Mouse (Mus musculus): ENCODE results near the gene Mthfd1.
A peak's percentile ranks its signal among the peaks of the same experiment; 100 is the strongest.

Mthfd1 gene

DNA sequence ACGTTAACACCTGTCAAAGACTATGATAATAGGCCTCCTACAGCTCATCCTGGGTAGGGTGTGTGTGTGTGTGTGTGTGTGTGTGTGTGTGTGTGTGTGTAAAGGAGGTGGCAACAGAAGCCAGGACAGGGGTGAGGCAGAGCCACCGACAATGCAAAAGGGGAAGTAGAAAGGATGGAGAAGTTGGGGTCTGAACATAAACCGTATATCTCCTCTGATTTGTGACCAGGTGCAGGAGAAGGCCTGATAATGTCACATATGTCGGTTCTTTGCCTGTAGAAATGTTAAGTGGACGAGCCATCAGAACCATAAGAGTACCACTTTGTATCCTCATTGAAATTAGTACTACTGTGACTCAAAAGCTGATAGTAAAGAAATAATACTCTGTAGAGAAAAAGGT is 78.6 kb downstream of the Mthfd1 start:
- Histone ChIP-seq H3K4me1 (replicated peaks; ENCODE audit: low read depth, low read length) (peaks cover 17% of the 10 kb centered on the region), H3K4me3 (replicated peaks; ENCODE audit: low read length) (no peak overlapping the region), H3K36me3 (ENCODE audit: insufficient read depth, low read length) (peaks cover 3% of the 10 kb centered on the region; the same call in 1 of the 2 replicates), H3K27me3 (ENCODE audit: insufficient read depth, low read length) (no peaks in the 10 kb centered on the region), H3K9me3 (ENCODE audit: low read length) (no peaks in the 10 kb centered on the region)
- TF ChIP-seq CTCF (conservative IDR thresholded peaks at IDR 0.05; ENCODE audit: low read length) = no peak
- TF ChIP-seq NANOG (IDR thresholded peaks at IDR 0.05; ENCODE audit: borderline replicate concordance, low read length) = no peak
- no peak for TF ChIP-seq POU5F1 (IDR thresholded peaks at IDR 0.05; ENCODE audit: borderline replicate concordance, low read length)

DNA sequence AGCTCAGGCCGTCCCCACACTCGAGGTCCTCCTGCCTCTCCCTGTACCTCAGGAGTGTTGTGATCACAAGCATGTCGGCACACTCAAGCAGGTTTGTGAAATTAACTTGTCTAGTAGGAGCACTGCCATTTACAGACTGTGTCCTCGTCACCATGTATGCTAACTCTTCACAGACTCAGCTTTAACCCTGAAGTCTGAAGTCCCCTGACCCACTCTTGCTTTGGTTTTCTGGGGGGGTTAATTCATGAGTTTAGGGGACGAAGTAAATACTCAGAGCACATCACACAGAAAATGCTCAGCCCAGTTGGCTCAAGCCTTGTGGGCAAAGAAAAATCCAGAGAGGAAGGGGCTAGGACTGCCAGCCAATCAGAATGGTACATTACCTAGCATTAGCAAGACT is 80.5 kb downstream of the Mthfd1 start:
- Histone ChIP-seq H3K4me1 (replicated peaks; ENCODE audit: low read depth, low read length) (peaks cover 25% of the 10 kb centered on the region), H3K36me3 (ENCODE audit: insufficient read depth, low read length) (no peaks in the 10 kb centered on the region), H3K4me3 (replicated peaks; ENCODE audit: low read length) (no peak overlapping the region), H3K9me3 (ENCODE audit: low read length) (no peaks in the 10 kb centered on the region), H3K27me3 (ENCODE audit: insufficient read depth, low read length) (no peaks in the 10 kb centered on the region)
- TF ChIP-seq CTCF (conservative IDR thresholded peaks at IDR 0.05; ENCODE audit: low read length) = no peak
- TF ChIP-seq NANOG (IDR thresholded peaks at IDR 0.05; ENCODE audit: borderline replicate concordance, low read length) = no peak
- TF ChIP-seq POU5F1 (IDR thresholded peaks at IDR 0.05; ENCODE audit: borderline replicate concordance, low read length) = no peak

- Histone ChIP-seq H3K4me1 (replicated peaks; ENCODE audit: low read depth, low read length) (peaks cover 29% of the 10 kb centered on the region), H3K9me3 (ENCODE audit: low read length) (no peaks in the 10 kb centered on the region), H3K36me3 (ENCODE audit: insufficient read depth, low read length) (no peaks in the 10 kb centered on the region), H3K4me3 (replicated peaks; ENCODE audit: low read length) (no peak overlapping the region), H3K27me3 (ENCODE audit: insufficient read depth, low read length) (no peaks in the 10 kb centered on the region)
- TF ChIP-seq NANOG (IDR thresholded peaks at IDR 0.05; ENCODE audit: borderline replicate concordance, low read length) (no peak), CTCF (conservative IDR thresholded peaks at IDR 0.05; ENCODE audit: low read length) (no peak), POU5F1 (IDR thresholded peaks at IDR 0.05; ENCODE audit: borderline replicate concordance, low read length) (no peak)
Measured at GRCm38 (mm10) chr12:76336111-76336965, 81.2 kb downstream of the Mthfd1 start.

DNA sequence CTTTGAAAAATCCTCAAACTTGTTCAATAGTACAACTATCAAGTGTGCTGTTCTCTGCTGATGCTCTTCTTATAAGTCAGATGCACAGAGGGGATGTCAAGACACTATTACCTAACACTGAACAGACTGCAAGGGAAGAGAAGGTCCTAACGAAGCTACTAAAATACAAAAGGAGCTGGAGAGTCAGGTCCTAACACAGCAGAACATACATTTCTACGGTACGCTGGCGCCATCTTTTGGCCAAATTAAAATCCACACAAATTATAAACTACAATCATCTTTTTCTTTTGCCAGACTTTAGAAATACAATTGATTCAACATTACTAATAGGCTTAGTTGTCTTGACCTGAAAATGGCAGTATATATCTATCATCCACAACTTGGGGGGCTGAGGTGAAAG is 86.0 kb downstream of the Mthfd1 start:
- Histone ChIP-seq H3K4me1 (replicated peaks; ENCODE audit: low read depth, low read length) (peaks cover 25% of the 10 kb centered on the region), H3K4me3 (replicated peaks; ENCODE audit: low read length) (no peak overlapping the region), H3K27me3 (ENCODE audit: insufficient read depth, low read length) (no peaks in the 10 kb centered on the region), H3K36me3 (ENCODE audit: insufficient read depth, low read length) (no peaks in the 10 kb centered on the region), H3K9me3 (ENCODE audit: low read length) (no peaks in the 10 kb centered on the region)
- TF ChIP-seq CTCF (conservative IDR thresholded peaks at IDR 0.05; ENCODE audit: low read length) = peak; percentile 55
- no peak for TF ChIP-seq NANOG (IDR thresholded peaks at IDR 0.05; ENCODE audit: borderline replicate concordance, low read length)

DNA sequence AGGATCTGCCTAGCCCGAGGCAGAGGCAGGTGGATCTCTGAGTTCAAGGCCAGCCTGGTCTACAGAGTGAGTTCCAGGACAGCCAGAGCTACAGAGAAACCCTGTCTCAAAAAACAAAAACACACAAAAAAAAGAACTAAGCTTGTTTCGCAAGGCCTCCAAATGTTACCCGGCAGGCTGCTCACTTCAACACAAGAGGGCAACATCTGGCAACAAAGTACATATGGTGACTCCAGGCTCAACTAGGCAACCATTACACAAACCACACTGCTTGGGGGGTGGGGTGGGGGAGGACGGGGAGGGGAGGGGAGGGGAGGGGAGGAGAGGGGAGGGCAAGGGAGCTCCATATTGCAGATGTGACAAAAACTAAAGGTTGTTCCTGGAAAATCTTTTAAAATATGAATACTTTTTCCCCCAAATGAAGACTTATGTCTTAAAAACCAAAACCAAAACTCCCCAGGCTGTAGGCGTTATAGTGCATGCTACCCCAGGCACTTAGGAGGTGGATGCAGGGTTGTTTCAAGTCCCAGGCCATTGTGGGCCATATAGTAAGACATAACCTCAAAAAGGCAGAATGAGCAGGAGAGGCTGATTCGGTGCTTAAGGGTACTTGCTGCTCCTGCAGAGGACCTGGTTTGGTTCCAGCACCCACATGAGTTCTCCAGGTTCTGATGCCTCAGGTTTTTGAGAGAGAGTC is 90.8 kb downstream of the Mthfd1 start:
- Histone ChIP-seq H3K9me3 (ENCODE audit: low read length) (no peaks in the 10 kb centered on the region), H3K4me3 (replicated peaks; ENCODE audit: low read length) (no peak overlapping the region), H3K4me1 (replicated peaks; ENCODE audit: low read depth, low read length) (peaks cover 16% of the 10 kb centered on the region), H3K36me3 (ENCODE audit: insufficient read depth, low read length) (peaks cover 27% of the 10 kb centered on the region), H3K27me3 (ENCODE audit: insufficient read depth, low read length) (no peaks in the 10 kb centered on the region)
- TF ChIP-seq CTCF (conservative IDR thresholded peaks at IDR 0.05; ENCODE audit: low read length) = no peak
- TF ChIP-seq POU5F1 (IDR thresholded peaks at IDR 0.05; ENCODE audit: borderline replicate concordance, low read length) = no peak
- no peak for TF ChIP-seq NANOG (IDR thresholded peaks at IDR 0.05; ENCODE audit: borderline replicate concordance, low read length)

DNA sequence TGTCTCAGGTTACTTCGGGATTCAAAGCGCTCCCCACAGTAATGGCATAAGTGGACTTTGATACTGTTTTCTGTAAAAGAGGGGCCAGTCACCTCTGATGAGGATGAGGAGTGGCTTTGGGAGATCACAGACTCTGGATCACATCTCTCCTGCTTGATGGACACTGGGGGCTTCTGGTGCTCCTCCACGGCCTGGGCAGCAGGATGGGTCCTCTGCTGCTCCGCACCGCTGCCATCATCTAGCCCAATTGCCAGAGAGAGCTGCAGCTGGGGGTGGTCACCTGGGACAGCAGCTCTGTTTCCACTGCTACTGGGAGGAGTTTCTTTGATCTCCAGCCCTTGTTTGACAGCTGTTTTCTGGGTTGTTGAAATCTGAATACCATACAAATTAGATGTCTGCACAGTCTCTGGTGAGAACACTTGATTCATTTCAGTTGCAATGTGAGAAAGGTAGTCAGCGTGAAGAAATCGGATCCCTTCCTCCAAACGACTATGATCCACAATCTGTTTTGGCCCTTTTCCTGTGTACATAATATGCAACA is 94.7 kb downstream of the Mthfd1 start:
- TF ChIP-seq CTCF (conservative IDR thresholded peaks at IDR 0.05; ENCODE audit: low read length) (no peak), NANOG (IDR thresholded peaks at IDR 0.05; ENCODE audit: borderline replicate concordance, low read length) (no peak), POU5F1 (IDR thresholded peaks at IDR 0.05; ENCODE audit: borderline replicate concordance, low read length) (no peak)
- no peaks in the 10 kb centered on the region for H3K9me3 ChIP-seq (ENCODE audit: low read length)
- peaks cover 20% of the 10 kb centered on the region for H3K4me1 ChIP-seq (replicated peaks; ENCODE audit: low read depth, low read length)
- H3K36me3 ChIP-seq (ENCODE audit: insufficient read depth, low read length) = peaks cover 47% of the 10 kb centered on the region
- H3K4me3 ChIP-seq (replicated peaks; ENCODE audit: low read length) = no peak overlapping the region
- H3K27me3 ChIP-seq (ENCODE audit: insufficient read depth, low read length) = no peaks in the 10 kb centered on the region

GRCm38 (mm10) chr12:76360868-76361267 is 105.8 kb downstream of the Mthfd1 start:
- no peaks in the 10 kb centered on the region for H3K9me3 ChIP-seq (ENCODE audit: low read length)
- no peak for TF ChIP-seq CTCF (conservative IDR thresholded peaks at IDR 0.05; ENCODE audit: low read length)
- no peak for TF ChIP-seq NANOG (IDR thresholded peaks at IDR 0.05; ENCODE audit: borderline replicate concordance, low read length)
- TF ChIP-seq POU5F1 (IDR thresholded peaks at IDR 0.05; ENCODE audit: borderline replicate concordance, low read length) = no peak
- H3K4me1 ChIP-seq (replicated peaks; ENCODE audit: low read depth, low read length) = peaks cover 35% of the 10 kb centered on the region
- H3K4me3 ChIP-seq (replicated peaks; ENCODE audit: low read length) = no peak overlapping the region
- no peaks in the 10 kb centered on the region for H3K27me3 ChIP-seq (ENCODE audit: insufficient read depth, low read length)
- H3K36me3 ChIP-seq (ENCODE audit: insufficient read depth, low read length) = peaks cover 11% of the 10 kb centered on the region

Data from E14TG2a.4 (cell line).